Mouse (Mus musculus): Measurements from ENCODE around the gene Faf1. TPM values are rescaled to one million over a fixed set of nuclear protein-coding genes. Genes with fewer than 3 reads are reported as not detected.

The Faf1 gene
- polyA plus RNA-seq, 1 experiment = 7.4 TPM

DNA sequence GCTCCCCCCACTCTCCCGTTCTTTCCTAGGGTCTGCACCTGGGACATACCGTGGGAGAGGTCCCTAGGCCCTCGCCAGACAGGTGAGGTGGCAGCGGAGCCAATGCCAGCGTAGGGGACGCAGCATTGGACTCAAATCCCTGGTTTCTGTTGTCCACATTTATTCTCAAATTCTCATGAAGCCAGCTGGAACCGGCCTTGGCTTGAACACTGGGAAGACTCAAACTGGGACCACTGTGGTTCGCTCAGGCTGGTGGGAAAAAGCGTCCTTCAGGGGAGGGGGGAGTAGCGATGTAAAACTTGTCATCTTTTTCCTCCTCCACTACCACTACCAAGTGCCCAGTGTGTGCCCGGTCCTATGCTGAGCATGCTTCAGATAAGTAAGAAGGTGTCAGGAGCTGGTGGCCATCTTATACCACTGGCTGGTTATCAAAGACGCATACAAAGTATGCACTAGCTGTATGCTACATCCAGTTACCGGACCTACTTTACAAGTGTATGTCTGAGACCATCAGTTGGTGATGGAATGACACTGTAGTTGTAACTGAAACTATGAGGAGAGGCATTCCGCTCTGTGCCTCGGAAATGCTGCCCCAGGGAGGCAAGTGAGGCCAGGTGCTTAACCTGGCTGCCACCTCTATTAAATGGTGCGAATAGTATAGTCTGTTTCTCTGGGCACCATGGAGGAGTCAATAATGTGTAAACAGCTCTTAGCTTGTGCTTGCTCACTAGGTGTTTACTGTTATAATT, 309.2 kb downstream of the Faf1 start:
- Histone ChIP-seq H3K4me1 (ENCODE audit: control insufficient read depth, insufficient read depth, low read length) (peaks cover 2% of the 10 kb centered on the region; the same call in 1 of the 2 replicates), H3K4me3 (replicated peaks; ENCODE audit: extremely low read depth, low read depth, low read length) (no peak overlapping the region)
- DNase-seq = no peak
- TF ChIP-seq CTCF (IDR thresholded peaks at IDR 0.05; ENCODE audit: insufficient read depth, low read length) (no peak), POLR2A (IDR thresholded peaks at IDR 0.05; ENCODE audit: borderline replicate concordance, extremely low read depth, low read depth, low read length) (no peak)
- 7% methylated on average over 16 of the region's 16 CpGs for WGBS

DNA sequence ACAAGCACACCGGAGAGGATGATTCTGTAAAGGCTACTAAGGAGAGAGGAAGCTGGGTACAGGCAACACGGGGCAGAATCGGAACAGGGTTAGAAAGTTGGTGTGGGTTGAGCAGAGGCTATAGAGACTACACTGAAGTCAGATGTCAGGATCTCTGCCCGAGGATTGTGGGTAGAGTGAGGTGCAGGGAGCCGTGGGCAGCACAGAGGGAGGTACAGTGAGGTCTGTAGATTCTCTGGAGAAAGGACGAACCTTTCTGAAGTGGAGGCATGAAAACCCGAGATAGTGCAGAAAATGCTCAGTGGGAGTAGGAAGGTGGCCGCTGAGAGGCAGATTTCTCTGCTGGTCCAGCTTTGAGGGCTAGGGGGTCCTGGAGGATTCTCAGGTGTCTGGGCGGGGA, 309.9 kb downstream of the Faf1 start:
- DNase-seq = no peak
- TF ChIP-seq POLR2A (IDR thresholded peaks at IDR 0.05; ENCODE audit: borderline replicate concordance, extremely low read depth, low read depth, low read length) (no peak), CTCF (IDR thresholded peaks at IDR 0.05; ENCODE audit: insufficient read depth, low read length) (no peak)
- no peak overlapping the region for H3K4me3 ChIP-seq (replicated peaks; ENCODE audit: extremely low read depth, low read depth, low read length)
- 4% methylated on average over 9 of the region's 9 CpGs for WGBS
- H3K4me1 ChIP-seq (ENCODE audit: control insufficient read depth, insufficient read depth, low read length) = peaks cover 2% of the 10 kb centered on the region; the same call in 1 of the 2 replicates

DNA sequence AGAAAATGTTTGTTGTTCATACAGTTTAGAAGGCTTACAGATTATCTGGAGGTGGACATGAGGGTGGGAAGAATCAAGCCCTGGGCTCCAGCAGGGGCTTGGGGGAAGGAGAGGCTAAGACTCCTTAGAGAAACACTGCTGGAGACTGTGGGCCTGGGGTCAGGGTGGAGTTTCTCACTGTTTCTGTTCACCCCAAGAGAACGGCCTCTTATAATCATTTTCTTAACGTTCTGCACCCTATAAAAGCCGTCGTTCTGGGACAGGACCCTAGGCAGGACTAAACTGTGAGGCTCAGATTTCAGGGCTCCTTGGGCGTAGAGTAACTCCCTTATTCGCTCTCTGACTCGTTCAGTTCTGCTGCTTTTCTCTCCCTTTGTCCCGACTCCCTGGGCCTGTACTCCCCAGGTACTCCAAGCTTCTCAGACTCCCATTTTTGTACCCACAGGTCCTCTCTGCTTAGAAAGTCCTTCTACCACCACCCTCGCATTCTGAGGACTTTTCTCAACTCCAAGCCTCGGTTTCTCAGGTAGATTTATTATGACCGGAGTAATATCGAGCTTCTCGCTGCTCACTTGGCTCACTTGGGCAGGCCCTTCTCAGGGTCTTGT, 310.5 kb downstream of the Faf1 start:
- Histone ChIP-seq H3K4me3 (replicated peaks; ENCODE audit: extremely low read depth, low read depth, low read length) (no peak overlapping the region), H3K4me1 (ENCODE audit: control insufficient read depth, insufficient read depth, low read length) (peaks cover 2% of the 10 kb centered on the region; the same call in 1 of the 2 replicates)
- 14% methylated on average over 13 of the region's 13 CpGs for WGBS
- TF ChIP-seq POLR2A (IDR thresholded peaks at IDR 0.05; ENCODE audit: borderline replicate concordance, extremely low read depth, low read depth, low read length) = no peak
- TF ChIP-seq CTCF (IDR thresholded peaks at IDR 0.05; ENCODE audit: insufficient read depth, low read length) = no peak
- DNase-seq = no peak

DNA sequence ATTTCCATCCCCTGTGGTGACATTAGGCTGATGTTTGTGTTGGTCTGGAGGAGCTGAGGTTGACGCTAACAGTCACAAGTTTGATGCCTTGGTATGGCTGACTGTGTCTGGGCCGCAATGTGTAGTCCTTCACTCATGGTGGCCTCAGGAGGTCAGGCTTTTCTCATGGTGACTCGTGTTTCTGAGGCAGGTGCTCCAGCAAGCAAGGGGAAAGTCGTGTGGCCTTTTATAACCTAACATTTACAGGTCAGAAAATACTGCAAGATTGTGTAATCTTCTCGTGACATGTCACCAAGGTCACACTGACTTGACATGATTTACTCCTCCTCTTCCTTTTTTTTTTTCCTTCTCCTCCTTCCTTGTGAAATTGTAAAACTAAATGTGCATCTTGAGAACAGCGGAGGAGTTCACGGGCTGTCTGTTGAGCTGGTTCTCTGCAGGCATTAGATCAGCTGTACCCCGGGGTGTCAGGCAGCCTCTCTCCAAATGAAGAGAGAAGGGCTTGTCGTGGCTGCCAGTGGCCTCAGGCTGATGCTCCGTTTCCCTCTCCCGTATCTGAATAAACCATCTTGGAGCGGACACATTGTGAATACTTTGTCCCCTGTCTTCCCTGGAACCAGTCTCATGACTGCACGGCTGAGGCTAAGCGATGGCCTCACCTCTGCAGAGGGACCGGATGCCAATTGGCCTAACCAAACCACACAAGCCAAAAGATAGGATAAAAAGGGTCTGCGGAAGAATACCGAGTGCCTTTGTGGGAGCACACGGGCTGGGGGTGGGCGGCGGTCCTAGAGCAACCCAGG, 311.4 kb downstream of the Faf1 start:
- no peak for DNase-seq
- no peaks in the 10 kb centered on the region; the same call in 1 of the 2 replicates for H3K4me1 ChIP-seq (ENCODE audit: control insufficient read depth, insufficient read depth, low read length)
- no peak overlapping the region for H3K4me3 ChIP-seq (replicated peaks; ENCODE audit: extremely low read depth, low read depth, low read length)
- TF ChIP-seq POLR2A (IDR thresholded peaks at IDR 0.05; ENCODE audit: borderline replicate concordance, extremely low read depth, low read depth, low read length) = no peak
- TF ChIP-seq CTCF (IDR thresholded peaks at IDR 0.05; ENCODE audit: insufficient read depth, low read length) = no peak
- 7% methylated on average over 18 of the region's 20 CpGs for WGBS

DNA sequence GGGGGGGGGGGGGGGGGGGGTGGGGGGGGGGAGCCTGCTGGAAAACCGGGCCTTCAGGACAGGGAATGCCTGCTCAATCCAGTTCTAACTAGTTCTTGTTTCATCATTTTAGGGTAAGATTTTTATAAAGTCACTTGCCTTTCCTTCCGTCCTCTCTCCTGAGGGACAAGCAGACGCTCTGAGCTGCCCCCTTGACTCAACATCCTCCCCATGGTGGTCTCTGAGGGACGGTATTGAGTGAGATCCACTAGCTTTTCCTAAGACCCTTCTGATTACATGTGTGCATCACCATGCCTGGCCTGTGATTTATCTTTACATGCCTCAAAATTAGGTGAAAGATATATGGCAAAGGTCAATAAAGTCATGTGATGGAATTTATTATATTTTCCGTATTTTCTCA, 312.0 kb downstream of the Faf1 start:
- TF ChIP-seq CTCF (IDR thresholded peaks at IDR 0.05; ENCODE audit: insufficient read depth, low read length) (no peak), POLR2A (IDR thresholded peaks at IDR 0.05; ENCODE audit: borderline replicate concordance, extremely low read depth, low read depth, low read length) (no peak)
- H3K4me1 ChIP-seq (ENCODE audit: control insufficient read depth, insufficient read depth, low read length) = no peaks in the 10 kb centered on the region
- WGBS = 18% methylated on average over 5 of the region's 5 CpGs
- H3K4me3 ChIP-seq (replicated peaks; ENCODE audit: extremely low read depth, low read depth, low read length) = no peak overlapping the region
- DNase-seq = no peak

DNA sequence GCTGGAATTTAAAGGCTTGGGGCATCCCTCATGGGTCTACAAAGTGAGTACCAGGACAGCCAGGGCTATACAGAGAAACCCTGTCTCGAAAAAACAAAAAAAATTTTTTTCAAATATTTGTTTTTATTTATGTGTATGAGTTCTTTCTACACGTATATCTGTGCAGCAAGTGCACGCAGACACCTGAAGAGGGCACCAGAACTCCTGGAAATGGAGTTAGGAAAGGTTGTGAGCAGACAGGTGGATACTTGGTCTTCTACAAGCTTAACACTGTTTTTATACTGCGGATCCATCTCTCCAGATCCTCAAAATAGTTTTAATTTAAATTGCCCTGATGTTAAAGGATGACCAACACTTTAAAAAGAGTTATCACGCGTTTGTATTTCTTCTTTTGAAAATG, 312.8 kb downstream of the Faf1 start:
- DNase-seq = no peak
- TF ChIP-seq CTCF (IDR thresholded peaks at IDR 0.05; ENCODE audit: insufficient read depth, low read length) (no peak), POLR2A (IDR thresholded peaks at IDR 0.05; ENCODE audit: borderline replicate concordance, extremely low read depth, low read depth, low read length) (no peak)
- Histone ChIP-seq H3K4me3 (replicated peaks; ENCODE audit: extremely low read depth, low read depth, low read length) (no peak overlapping the region), H3K4me1 (ENCODE audit: control insufficient read depth, insufficient read depth, low read length) (no peaks in the 10 kb centered on the region)
- 46% methylated on average over 6 of the region's 6 CpGs for WGBS

DNA sequence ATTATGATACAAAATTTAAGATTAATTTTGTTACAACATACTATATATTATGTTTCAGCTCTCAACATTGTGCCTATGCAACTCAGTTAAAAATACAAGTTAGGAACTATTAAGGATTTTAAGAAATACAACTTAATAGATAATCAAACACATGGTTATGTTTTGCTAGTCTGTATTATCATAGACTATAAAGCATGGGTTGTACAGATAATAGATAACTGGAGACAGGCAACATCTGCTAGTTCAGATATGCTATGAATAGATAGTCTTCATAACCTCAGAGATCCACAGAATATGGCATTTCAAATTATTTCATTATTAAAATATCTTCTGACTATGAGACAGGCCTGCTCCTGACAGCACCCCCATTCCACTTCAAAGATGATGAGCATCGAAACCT, 329.7 kb downstream of the Faf1 start:
- no peak for DNase-seq
- H3K4me1 ChIP-seq (ENCODE audit: control insufficient read depth, insufficient read depth, low read length) = no peaks in the 10 kb centered on the region
- TF ChIP-seq CTCF (IDR thresholded peaks at IDR 0.05; ENCODE audit: insufficient read depth, low read length) = no peak
- TF ChIP-seq POLR2A (IDR thresholded peaks at IDR 0.05; ENCODE audit: borderline replicate concordance, extremely low read depth, low read depth, low read length) = no peak

More for the DNA sequence above, 329.7 kb downstream of the Faf1 start:
- 87% methylated on average over 1 of the region's 1 CpGs for WGBS
- no peak overlapping the region for H3K4me3 ChIP-seq (replicated peaks; ENCODE audit: extremely low read depth, low read depth, low read length)

Other genes starting within 250 kb of the Faf1 start
- 39.6 and 44.5 TPM in 2 replicates for gene Rnf11, start 191.9 kb upstream of the Faf1 start, polyA plus RNA-seq (2012; rRNA removed)
- gene 4930522H14Rik, start 145.3 kb upstream of the Faf1 start, polyA plus RNA-seq (2012; rRNA removed) = not detected in 2 replicates
- gene Cdkn2c, start 9.4 kb upstream of the Faf1 start, polyA plus RNA-seq (2012; rRNA removed) = 8.7 and 13.1 TPM in 2 replicates

Measured in lung, adult 2 months (tissue).